Mouse (Mus musculus) Patski (cell line): Measurements from ENCODE around the gene Cyp2b19. TPM values are rescaled to one million over a fixed set of nuclear protein-coding genes. Genes with fewer than 3 reads are reported as not detected.
A peak's percentile ranks its signal among the peaks of the same experiment; 100 is the strongest.

ENCODE experiments used
- ATAC-seq: fragments of 100-300 bp; one replicate; pipeline ENCODE4 v1.8.0; 2021
- CTCF ChIA-PET: fragments of 350-600 bp; sonication (Branson Sonifier 250); formaldehyde crosslinking; loops from one replicate; lab custom pipeline; 2022; ENCODE audit warnings: inconsistent platforms; lab: Charles Lee
- POLR2A ChIA-PET: fragments of 350-600 bp; sonication (Branson Sonifier 250); formaldehyde crosslinking; loops from one replicate; lab custom pipeline; 2022; ENCODE audit warnings: antibody characterized with exemption, inconsistent platforms; lab: Charles Lee
- DNase-seq: peaks from one replicate; pipeline ENCODE4 v3.0.0-alpha.2; 2011; ENCODE audit warnings: low read depth, low spot score
- H3K27me3 ChIP-seq: fragments of 371-371 bp; one replicate; pipeline ENCODE4 v1.5.1; 2021
- CTCF ChIP-seq: fragments of 100-300 bp; IDR thresholded peaks from one replicate; pipeline ENCODE4 v1.5.1; 2021
- in situ Hi-C: fragments of 300-500 bp; cut with MboI; formaldehyde crosslinking; loops from 3 replicates; pipeline ENCODE4 v1.11.1; 2018; ENCODE audit warnings: low pct_unique_long_range_greater_than_20kb, mixed read lengths
- polyA plus RNA-seq: library from polyadenylated mRNA; unstranded; gene quantifications from one replicate; pipeline ENCODE4 v1.2.3, GENCODE M21; 2021

The Cyp2b19 gene
- not detected for polyA plus RNA-seq

DNA sequence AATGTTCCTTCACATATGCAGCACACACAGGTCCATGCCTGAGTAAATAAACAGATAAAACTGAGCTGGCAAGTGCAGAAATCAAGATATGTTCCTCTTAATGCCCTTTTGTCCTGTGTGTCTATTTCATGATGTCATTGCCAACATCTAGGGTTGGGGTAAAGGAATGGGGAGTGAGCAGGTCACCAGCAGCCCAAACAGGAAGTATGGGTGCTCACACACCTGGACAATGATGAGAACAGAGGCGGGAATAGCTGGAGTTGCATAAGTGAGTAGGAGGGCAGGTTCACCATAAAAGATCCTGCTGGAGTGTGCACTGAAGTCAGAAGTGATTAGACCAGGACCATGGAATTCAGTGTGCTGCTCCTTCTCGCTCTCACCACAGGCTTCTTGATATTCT lies at the start of gene Cyp2b19:
Cyp2b19 (plus strand) TSS at position 301 of the 400 bp plus-strand sequence.
- no peaks in the 10 kb centered on the region for H3K27me3 ChIP-seq
- CTCF ChIA-PET = no interaction called here
- POLR2A ChIA-PET = no interaction called here
- TF ChIP-seq CTCF = no peak
- in situ Hi-C loops = loop anchor here (25.0 kb wide), 1 partner anchor 530 kb away; no protein-coding TSS in a partner anchor
- ATAC-seq (no peak), DNase-seq (no peak)

DNA sequence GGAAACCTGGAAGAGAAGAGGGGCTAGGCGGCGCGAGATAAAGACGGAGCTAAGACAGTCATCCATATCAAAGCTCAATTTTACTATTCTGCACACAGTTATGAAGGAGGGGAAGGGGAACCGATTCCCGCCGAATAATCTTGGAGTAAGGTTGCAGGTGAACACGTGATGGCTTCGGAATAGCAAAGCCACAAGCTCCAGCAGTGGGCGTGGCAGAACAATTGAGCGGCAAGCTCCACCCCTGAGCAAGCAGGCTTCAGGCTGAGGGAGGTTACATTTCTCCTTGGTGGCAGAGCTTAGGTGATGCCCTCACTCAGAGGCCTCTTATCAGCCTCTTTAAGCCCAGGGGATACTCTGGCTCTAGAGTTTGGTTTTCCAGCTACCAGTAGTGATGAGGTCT lies 45.9 kb upstream of the Cyp2b19 start:
- CTCF ChIA-PET = no interaction called here
- POLR2A ChIA-PET = interaction anchor here (0.6 kb wide), 1 partner anchor 601 kb away, joined by 4 read pairs; no protein-coding TSS in a partner anchor
- in situ Hi-C loops = no loop called here
- H3K27me3 ChIP-seq = no peaks in the 10 kb centered on the region
- DNase-seq = no peak
- no peak for TF ChIP-seq CTCF
- ATAC-seq = no peak

DNA sequence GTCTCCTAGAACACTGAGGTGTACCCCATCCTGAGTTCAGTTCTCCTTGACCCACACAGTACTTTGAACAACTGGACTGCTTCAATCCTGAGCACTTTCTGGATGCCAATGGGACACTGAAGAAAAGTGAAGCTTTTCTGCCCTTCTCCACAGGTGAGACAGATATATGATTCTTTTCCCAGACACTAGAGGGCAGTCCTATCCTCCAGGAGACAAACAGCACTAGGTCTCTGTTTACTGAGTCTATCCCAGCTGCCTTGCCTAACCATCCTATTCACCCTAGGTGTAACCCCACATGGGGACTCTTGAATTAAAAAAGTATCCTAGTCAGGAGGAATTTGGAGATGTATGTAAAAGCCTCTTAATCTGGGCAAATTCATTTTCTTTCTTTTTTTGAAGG lies 18.0 kb upstream of the Cyp2b19 start:
- ATAC-seq (no peak), DNase-seq (no peak)
- H3K27me3 ChIP-seq = no peaks in the 10 kb centered on the region
- ChIA-PET POLR2A (no interaction called here), CTCF (no interaction called here)
- in situ Hi-C loops = no loop called here
- no peak for TF ChIP-seq CTCF

- ChIA-PET POLR2A (no interaction called here), CTCF (no interaction called here)
- H3K27me3 ChIP-seq = no peaks in the 10 kb centered on the region
- TF ChIP-seq CTCF = no peak
- ATAC-seq (no peak), DNase-seq (no peak)
- in situ Hi-C loops = no loop called here
Observed at GRCm38 (mm10) chr7:26743948-26744347, 13.0 kb upstream of the Cyp2b19 start.

DNA sequence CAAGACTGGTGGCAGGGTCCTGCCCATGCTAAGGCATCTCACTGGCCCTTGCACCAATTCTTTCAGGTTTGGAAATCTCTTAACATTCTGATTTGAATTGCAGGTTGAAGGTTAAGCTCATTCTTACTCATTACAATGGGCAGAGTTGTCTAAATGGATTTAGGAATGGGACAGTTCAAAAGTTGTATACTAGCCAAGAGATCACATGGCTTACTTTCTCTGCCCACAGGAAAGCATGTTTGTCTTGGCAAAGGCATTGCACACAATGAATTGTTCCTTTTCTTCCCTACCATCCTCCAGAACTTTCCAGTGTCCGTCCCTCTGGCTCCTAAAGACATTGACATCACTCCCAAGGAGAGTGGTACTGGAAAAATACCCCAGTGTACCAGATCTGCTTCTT lies 11.5 kb upstream of the Cyp2b19 start:
- DNase-seq = no peak
- ATAC-seq = no peak
- CTCF ChIA-PET = no interaction called here
- POLR2A ChIA-PET = no interaction called here
- TF ChIP-seq CTCF = no peak
- in situ Hi-C loops = no loop called here
- H3K27me3 ChIP-seq = no peaks in the 10 kb centered on the region

DNA sequence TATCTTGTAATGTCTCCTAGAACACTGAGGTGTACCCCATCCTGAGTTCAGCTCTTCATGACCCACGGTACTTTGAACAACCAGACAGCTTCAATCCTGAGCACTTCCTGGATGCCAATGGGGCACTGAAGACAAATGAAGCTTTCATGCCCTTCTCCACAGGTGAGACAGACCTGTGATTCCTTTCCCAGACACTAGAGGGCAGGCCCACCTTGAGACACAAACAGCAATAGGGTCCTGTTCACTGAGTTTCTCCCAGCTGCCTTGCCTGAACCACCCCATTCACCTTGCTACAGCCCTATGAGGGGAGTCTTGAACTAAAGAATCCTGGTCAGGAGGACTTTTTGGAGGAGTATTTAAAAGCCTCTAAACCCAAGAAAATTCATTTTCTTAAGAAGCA lies 10.1 kb downstream of the Cyp2b19 start:
- ChIA-PET POLR2A (no interaction called here), CTCF (no interaction called here)
- DNase-seq (no peak), ATAC-seq (no peak)
- in situ Hi-C loops = loop anchor here (25.0 kb wide), 1 partner anchor 520 kb away; no protein-coding TSS in a partner anchor
- H3K27me3 ChIP-seq = no peaks in the 10 kb centered on the region
- peak; percentile 55 for TF ChIP-seq CTCF

- no peak for DNase-seq
- in situ Hi-C loops = loop anchor here (25.0 kb wide), 1 partner anchor 517 kb away; no protein-coding TSS in a partner anchor
Observed at GRCm38 (mm10) chr7:26769881-26770470, 13.0 kb downstream of the Cyp2b19 start.

GRCm38 (mm10) chr7:26772866-26773586 lies 16.1 kb downstream of the Cyp2b19 start:
- DNase-seq (no peak), ATAC-seq (no peak)
- ChIA-PET CTCF (no interaction called here), POLR2A (no interaction called here)
- no peaks in the 10 kb centered on the region for H3K27me3 ChIP-seq
- no peak for TF ChIP-seq CTCF
- in situ Hi-C loops = loop anchor here (25.0 kb wide), 1 partner anchor 514 kb away; no protein-coding TSS in a partner anchor

More at GRCm38 (mm10) chr7:26769881-26770470, 13.0 kb downstream of the Cyp2b19 start:
- TF ChIP-seq CTCF = no peak
- POLR2A ChIA-PET = no interaction called here
- no peaks in the 10 kb centered on the region for H3K27me3 ChIP-seq
- no peak for ATAC-seq
- CTCF ChIA-PET = no interaction called here

GRCm38 (mm10) chr7:26775866-26776265 lies 18.9 kb downstream of the Cyp2b19 start:
- peak; percentile 33 for TF ChIP-seq CTCF
- in situ Hi-C loops = no loop called here
- H3K27me3 ChIP-seq = no peaks in the 10 kb centered on the region
- ChIA-PET POLR2A (no interaction called here), CTCF (interaction anchor here (0.6 to 1.2 kb wide), 2 partner anchors 18 to 58 kb away, joined by 3 read pairs; no protein-coding TSS in a partner anchor)
- no peak for DNase-seq
- no peak for ATAC-seq

DNA sequence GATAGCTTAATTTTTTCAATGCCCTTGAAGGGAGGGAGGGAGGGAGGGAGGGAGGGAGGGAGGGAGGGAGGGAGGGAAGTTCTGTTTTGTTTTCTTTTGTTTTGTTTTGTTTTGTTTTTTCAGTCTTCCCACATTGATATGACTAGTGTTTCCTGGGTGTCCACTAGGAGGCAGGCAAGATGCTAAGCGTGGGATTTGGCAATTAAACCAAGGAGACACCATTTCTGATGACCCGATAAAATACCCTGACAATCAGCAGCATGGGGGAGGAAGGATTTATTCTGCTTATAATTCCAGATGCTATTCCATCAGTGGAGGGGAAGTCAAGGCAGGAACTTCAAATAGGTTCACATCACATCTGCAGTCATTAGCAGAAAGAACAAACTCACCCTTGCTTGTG lies 20.9 kb downstream of the Cyp2b19 start:
- no peak for DNase-seq
- peaks cover 4% of the 10 kb centered on the region for H3K27me3 ChIP-seq
- POLR2A ChIA-PET = no interaction called here
- no peak for TF ChIP-seq CTCF
- CTCF ChIA-PET = no interaction called here
- in situ Hi-C loops = no loop called here
- ATAC-seq = no peak

DNA sequence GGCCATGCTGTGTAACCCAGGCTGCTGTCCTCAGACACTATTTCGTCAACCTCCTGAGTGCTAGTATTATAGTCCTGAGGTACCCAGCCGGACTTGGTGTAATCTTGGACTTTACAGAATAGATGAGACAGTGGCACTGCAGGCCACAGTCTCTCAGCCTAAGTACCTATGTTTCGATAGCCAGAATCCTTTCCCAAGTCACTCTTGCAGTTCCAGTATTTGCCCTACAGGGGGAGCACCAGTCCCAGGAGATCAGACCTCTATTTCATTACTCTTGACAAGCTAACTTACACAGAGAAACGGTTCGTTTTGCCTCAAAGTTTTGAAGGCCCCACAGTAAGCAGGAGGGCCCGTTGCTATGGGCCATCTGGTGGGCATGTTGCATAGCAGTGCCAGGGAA lies 21.5 kb downstream of the Cyp2b19 start:
- peaks cover 4% of the 10 kb centered on the region for H3K27me3 ChIP-seq
- ChIA-PET POLR2A (no interaction called here), CTCF (no interaction called here)
- peak; percentile 50 for TF ChIP-seq CTCF
- in situ Hi-C loops = no loop called here
- no peak for ATAC-seq
- DNase-seq = no peak
